Mouse (Mus musculus): ENCODE results near the gene Thap12. TPM values are rescaled to one million over a fixed set of nuclear protein-coding genes. Genes with fewer than 3 reads are reported as not detected.

Gene Thap12
- polyA plus RNA-seq, 1 experiment, result 16.4 TPM

DNA sequence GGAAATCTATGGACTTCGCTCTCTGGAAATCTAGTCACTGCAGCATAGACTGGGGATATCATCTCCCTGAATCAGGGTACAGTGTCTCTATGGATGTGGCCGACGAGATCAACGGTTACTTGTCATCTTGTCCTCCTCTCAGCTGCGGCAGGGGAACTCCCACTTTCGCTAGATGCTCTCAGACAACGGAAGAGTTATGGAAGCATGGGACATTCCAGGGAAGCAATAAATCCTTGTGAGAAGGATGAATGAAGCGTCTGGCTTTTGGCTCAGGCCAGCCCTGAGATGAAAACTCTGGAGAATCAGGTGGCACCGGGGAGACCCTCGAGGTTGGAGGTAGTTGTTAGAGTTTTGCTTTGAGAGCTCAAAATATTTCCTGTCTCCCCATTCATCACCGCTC is 53.1 kb downstream of the Thap12 start:
- no peak overlapping the region for H3K4me3 ChIP-seq
- no peaks in the 10 kb centered on the region for H3K79me2 ChIP-seq (ENCODE audit: control insufficient read depth, insufficient read depth)
- no peaks in the 10 kb centered on the region for H3K36me3 ChIP-seq (ENCODE audit: control insufficient read depth, insufficient read depth)
- H3ac ChIP-seq (ENCODE audit: control insufficient read depth, insufficient read length), result no peak overlapping the region
- no peak overlapping the region for H3K4me2 ChIP-seq (ENCODE audit: low read depth)
- TF ChIP-seq REST (IDR thresholded peaks at IDR 0.05; ENCODE audit: insufficient read depth, insufficient read length) (no peak), USF1 (IDR thresholded peaks at IDR 0.05; ENCODE audit: low read depth) (no peak), MAX (IDR thresholded peaks at IDR 0.05; ENCODE audit: low read depth) (no peak), SRF (IDR thresholded peaks at IDR 0.05; ENCODE audit: control insufficient read depth, insufficient read length, low read depth) (no peak), TCF3 (IDR thresholded peaks at IDR 0.05; ENCODE audit: insufficient read length, low read depth) (no peak), POLR2A (IDR thresholded peaks at IDR 0.05; ENCODE audit: insufficient read length, low read depth) (no peak), CEBPB (IDR thresholded peaks at IDR 0.05; ENCODE audit: insufficient read depth, poor library complexity, severe bottlenecking) (no peak), MYOG (IDR thresholded peaks at IDR 0.05; ENCODE audit: control insufficient read depth in 1 of 3, insufficient read depth in 1 of 3, insufficient read length in 2 of 3, low read depth in 2 of 3) (no peak), TCF12 (IDR thresholded peaks at IDR 0.05; ENCODE audit: insufficient read depth, poor library complexity, severe bottlenecking) (no peak), MYOD1 (IDR thresholded peaks at IDR 0.05; ENCODE audit: control insufficient read depth in 1 of 3, insufficient read length in 2 of 3, low read depth in 2 of 3) (no peak), E2F4 (IDR thresholded peaks at IDR 0.05; ENCODE audit: insufficient read depth) (no peak), POLR2AphosphoS2 (IDR thresholded peaks at IDR 0.05; ENCODE audit: insufficient read length, low read depth) (no peak)
- peaks cover 25% of the 10 kb centered on the region for H3K27me3 ChIP-seq (ENCODE audit: control insufficient read depth, insufficient read depth, insufficient read length)

DNA sequence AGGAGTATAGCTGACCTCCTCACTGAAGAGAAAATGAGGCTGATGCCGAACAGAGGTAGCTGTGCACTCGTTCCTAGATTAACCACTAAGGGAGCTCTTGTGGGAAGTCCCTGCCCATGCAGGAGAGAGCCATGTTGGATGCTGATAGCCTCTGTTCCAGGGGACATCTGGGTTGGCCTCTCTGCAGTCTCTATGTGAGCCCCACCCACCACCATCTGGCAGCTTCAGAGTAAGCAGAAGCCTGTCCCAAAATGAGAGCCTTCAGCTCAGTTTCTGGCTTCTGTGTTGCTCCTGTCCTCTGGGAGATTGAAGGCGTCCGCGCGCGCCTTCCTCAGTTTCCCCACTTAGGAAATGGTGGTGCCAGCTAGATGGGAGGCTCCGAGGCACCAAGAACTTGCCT is 53.7 kb downstream of the Thap12 start:
- no peak overlapping the region for H3K4me3 ChIP-seq
- H3K27me3 ChIP-seq (ENCODE audit: control insufficient read depth, insufficient read depth, insufficient read length), result peaks cover 25% of the 10 kb centered on the region
- no peaks in the 10 kb centered on the region for H3K36me3 ChIP-seq (ENCODE audit: control insufficient read depth, insufficient read depth)
- TF ChIP-seq TCF3 (IDR thresholded peaks at IDR 0.05; ENCODE audit: insufficient read length, low read depth) (no peak), SRF (IDR thresholded peaks at IDR 0.05; ENCODE audit: control insufficient read depth, insufficient read length, low read depth) (no peak), MAX (IDR thresholded peaks at IDR 0.05; ENCODE audit: low read depth) (no peak), REST (IDR thresholded peaks at IDR 0.05; ENCODE audit: insufficient read depth, insufficient read length) (no peak), POLR2A (IDR thresholded peaks at IDR 0.05; ENCODE audit: insufficient read length, low read depth) (no peak)
- H3K79me2 ChIP-seq (ENCODE audit: control insufficient read depth, insufficient read depth), result no peaks in the 10 kb centered on the region
- no peak overlapping the region for H3ac ChIP-seq (ENCODE audit: control insufficient read depth, insufficient read length)
- no peak overlapping the region for H3K4me2 ChIP-seq (ENCODE audit: low read depth)

- Histone ChIP-seq H3ac (ENCODE audit: control insufficient read depth, insufficient read length) (no peak overlapping the region), H3K4me2 (ENCODE audit: low read depth) (no peak overlapping the region), H3K4me3 (no peak overlapping the region), H3K36me3 (ENCODE audit: control insufficient read depth, insufficient read depth) (no peaks in the 10 kb centered on the region), H3K79me2 (ENCODE audit: control insufficient read depth, insufficient read depth) (no peaks in the 10 kb centered on the region), H3K27me3 (ENCODE audit: control insufficient read depth, insufficient read depth, insufficient read length) (peaks cover 11% of the 10 kb centered on the region)
- TF ChIP-seq USF1 (IDR thresholded peaks at IDR 0.05; ENCODE audit: low read depth), result no peak
- TF ChIP-seq MYOG (IDR thresholded peaks at IDR 0.05; ENCODE audit: control insufficient read depth in 1 of 3, insufficient read depth in 1 of 3, insufficient read length in 2 of 3, low read depth in 2 of 3), result no peak
- TF ChIP-seq TCF12 (IDR thresholded peaks at IDR 0.05; ENCODE audit: insufficient read depth, poor library complexity, severe bottlenecking), result no peak
- TF ChIP-seq E2F4 (IDR thresholded peaks at IDR 0.05; ENCODE audit: insufficient read depth), result no peak
- no peak for TF ChIP-seq TCF3 (IDR thresholded peaks at IDR 0.05; ENCODE audit: insufficient read length, low read depth)
- TF ChIP-seq REST (IDR thresholded peaks at IDR 0.05; ENCODE audit: insufficient read depth, insufficient read length), result no peak
- TF ChIP-seq MYOD1 (IDR thresholded peaks at IDR 0.05; ENCODE audit: control insufficient read depth in 1 of 3, insufficient read length in 2 of 3, low read depth in 2 of 3), result no peak
- no peak for TF ChIP-seq POLR2A (IDR thresholded peaks at IDR 0.05; ENCODE audit: insufficient read length, low read depth)
- TF ChIP-seq CEBPB (IDR thresholded peaks at IDR 0.05; ENCODE audit: insufficient read depth, poor library complexity, severe bottlenecking), result no peak
- TF ChIP-seq SRF (IDR thresholded peaks at IDR 0.05; ENCODE audit: control insufficient read depth, insufficient read length, low read depth), result no peak
- no peak for TF ChIP-seq MAX (IDR thresholded peaks at IDR 0.05; ENCODE audit: low read depth)
- TF ChIP-seq POLR2AphosphoS2 (IDR thresholded peaks at IDR 0.05; ENCODE audit: insufficient read length, low read depth), result no peak
Measured at GRCm38 (mm10) chr7:98760126-98760525, 57.2 kb downstream of the Thap12 start.

DNA sequence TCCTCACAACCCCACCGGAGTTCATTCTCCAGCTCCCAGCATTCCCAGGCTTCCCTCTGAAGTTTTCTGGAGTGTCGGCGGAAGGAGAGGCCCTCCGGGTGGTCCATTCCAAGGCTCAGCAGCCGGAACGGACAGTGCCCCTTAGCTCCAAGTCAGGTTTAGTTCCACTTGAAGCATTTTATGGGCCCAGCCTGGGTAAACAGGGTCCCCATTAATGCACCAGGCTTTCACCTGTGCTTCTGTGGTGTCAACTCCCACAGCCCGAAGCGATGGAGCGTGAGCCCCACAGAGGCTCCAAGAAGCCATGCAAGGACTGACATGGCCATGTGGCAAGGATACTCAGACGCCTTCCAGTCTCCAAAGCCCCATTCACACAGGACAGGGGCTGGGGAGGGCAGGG is 61.0 kb downstream of the Thap12 start:
- Histone ChIP-seq H3K27me3 (ENCODE audit: control insufficient read depth, insufficient read depth, insufficient read length) (peaks cover 8% of the 10 kb centered on the region), H3K4me3 (no peak overlapping the region), H3ac (ENCODE audit: control insufficient read depth, insufficient read length) (no peak overlapping the region), H3K4me2 (ENCODE audit: low read depth) (no peak overlapping the region), H3K36me3 (ENCODE audit: control insufficient read depth, insufficient read depth) (no peaks in the 10 kb centered on the region), H3K79me2 (ENCODE audit: control insufficient read depth, insufficient read depth) (no peaks in the 10 kb centered on the region)
- TF ChIP-seq POLR2AphosphoS2 (IDR thresholded peaks at IDR 0.05; ENCODE audit: insufficient read length, low read depth) (no peak), TCF12 (IDR thresholded peaks at IDR 0.05; ENCODE audit: insufficient read depth, poor library complexity, severe bottlenecking) (no peak), MAX (IDR thresholded peaks at IDR 0.05; ENCODE audit: low read depth) (no peak), MYOD1 (IDR thresholded peaks at IDR 0.05; ENCODE audit: control insufficient read depth in 1 of 3, insufficient read length in 2 of 3, low read depth in 2 of 3) (no peak)

DNA sequence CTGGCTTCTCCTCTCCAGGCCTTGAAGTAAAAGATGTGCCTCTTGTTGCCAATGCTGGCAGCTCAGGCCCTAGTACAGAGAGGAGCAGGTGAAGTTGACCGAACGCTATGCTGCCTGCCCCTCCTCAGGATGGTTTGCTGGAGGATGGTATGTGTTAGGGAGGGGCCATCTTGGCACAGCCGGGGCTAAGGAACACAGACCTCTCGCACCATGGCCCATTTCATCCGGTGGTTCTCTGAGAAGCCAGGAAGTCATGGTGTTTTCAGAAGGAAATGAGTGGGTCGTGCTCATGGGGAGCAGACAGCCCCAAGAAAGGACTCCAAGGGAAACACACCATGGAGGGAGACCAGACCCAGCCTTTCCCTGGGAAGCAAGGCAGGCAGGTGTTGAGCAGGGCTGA is 64.4 kb downstream of the Thap12 start:
- Histone ChIP-seq H3K27me3 (ENCODE audit: control insufficient read depth, insufficient read depth, insufficient read length) (peaks cover 8% of the 10 kb centered on the region), H3K4me2 (ENCODE audit: low read depth) (no peak overlapping the region), H3K79me2 (ENCODE audit: control insufficient read depth, insufficient read depth) (no peaks in the 10 kb centered on the region), H3ac (ENCODE audit: control insufficient read depth, insufficient read length) (no peak overlapping the region), H3K4me3 (no peak overlapping the region), H3K36me3 (ENCODE audit: control insufficient read depth, insufficient read depth) (no peaks in the 10 kb centered on the region)
- no peak for TF ChIP-seq MYOD1 (IDR thresholded peaks at IDR 0.05; ENCODE audit: control insufficient read depth in 1 of 3, insufficient read length in 2 of 3, low read depth in 2 of 3)

Other genes starting within 250 kb of the Thap12 start
- gene Lrrc32, start 213.8 kb upstream of the Thap12 start, polyA plus RNA-seq (2012; fragmentation: generic; extraction: Trizol), result 0.22 TPM
- 9.1 TPM for gene Emsy, start 46.3 kb upstream of the Thap12 start, polyA plus RNA-seq (2012; fragmentation: generic; extraction: Trizol)
- 6.3 TPM for gene Wnt11, start 132.0 kb downstream of the Thap12 start, polyA plus RNA-seq (2012; fragmentation: generic; extraction: Trizol)